Mouse (Mus musculus): ENCODE data around the gene Cyb561d2.

Gene Cyb561d2

DNA sequence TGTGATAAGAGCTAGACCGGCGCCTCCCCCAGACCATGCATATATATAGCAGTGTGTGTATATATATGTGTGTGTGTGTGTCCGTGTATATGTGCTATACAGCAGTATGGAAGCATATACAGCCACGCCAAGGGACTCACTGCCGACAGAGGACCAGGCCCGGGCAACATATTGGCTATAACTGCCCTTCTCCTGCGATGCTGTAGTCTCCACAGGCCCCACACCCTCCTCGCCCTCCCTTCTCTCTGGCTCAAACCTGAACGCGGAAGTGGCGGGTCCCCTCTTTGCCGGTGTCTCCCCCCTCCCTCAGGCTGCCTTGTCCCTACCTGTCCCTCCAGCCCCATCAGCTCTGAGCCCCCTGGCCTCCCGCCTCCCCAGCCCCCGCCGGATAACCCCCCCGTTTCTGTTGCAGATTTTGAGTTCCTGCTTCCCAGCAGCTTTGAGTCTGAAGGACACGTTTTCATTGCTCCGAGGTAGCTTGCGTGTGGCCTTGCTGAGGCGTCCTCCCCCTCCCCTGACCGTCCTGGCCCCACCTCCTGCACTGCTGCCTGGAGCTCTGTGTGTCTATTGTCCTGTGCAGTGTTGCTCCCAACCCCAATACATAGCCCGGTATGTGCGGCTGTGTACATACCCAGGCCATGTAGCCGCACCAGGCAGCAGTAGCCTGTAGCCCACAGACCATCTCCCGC, 20.1 kb downstream of the Cyb561d2 start:
- no peak for DNase-seq (ENCODE audit: low spot score in 2 of 2)

- no peak for DNase-seq (ENCODE audit: low spot score in 2 of 2)
These were observed 20.8 kb downstream of the Cyb561d2 start for GRCm38 (mm10) chr9:107521190-107521589.

DNA sequence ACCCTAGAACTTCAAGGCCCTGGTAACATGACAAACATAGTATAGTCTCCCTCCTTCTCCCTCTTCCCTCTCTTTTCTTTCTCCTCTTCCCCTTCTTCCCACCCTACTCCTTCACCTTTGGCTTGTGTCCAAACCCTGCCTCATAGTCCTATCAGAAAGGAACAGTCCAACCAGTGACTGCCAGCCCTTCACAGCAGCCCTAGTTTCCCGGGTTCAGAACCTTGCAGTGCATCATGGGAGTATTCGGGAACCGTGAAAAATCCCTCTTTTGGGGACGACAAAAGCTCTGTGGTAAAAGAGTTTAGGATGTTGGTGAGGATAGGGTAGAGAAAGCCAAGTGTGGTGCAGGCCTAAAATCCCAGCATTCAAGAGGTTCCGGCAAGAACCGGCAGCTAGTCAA, 21.7 kb downstream of the Cyb561d2 start:
- no peak for DNase-seq (ENCODE audit: low spot score in 2 of 2)

- peak; percentile 89 to 90 for DNase-seq (ENCODE audit: low spot score in 2 of 2)
These were observed 27.6 kb downstream of the Cyb561d2 start for GRCm38 (mm10) chr9:107514303-107514955.

DNA sequence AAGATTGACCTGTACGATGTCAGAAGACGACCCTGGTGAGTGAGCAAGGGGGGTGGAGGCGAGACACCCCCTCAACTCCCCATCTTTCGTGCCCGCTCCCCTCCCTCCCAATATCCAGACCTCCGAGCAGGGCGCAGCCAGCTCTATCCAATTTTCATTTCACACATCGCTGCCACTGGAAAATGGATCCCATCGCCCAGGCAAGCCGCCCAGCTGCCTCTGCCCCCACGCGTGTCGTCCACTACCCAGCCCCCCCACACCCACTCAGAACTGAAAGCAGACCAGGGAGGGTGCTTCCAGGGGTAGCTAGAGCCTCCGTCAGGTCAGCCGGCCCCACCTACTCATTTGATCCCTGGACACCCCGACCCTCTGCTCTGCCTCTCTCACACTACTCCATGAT, 29.7 kb downstream of the Cyb561d2 start:
- no peak for DNase-seq (ENCODE audit: low spot score in 2 of 2)

- DNase-seq (ENCODE audit: low spot score in 2 of 2): no peak
These were observed 30.6 kb downstream of the Cyb561d2 start for GRCm38 (mm10) chr9:107511436-107511835.

- DNase-seq (ENCODE audit: low spot score in 2 of 2): no peak
These were observed 31.5 kb downstream of the Cyb561d2 start for GRCm38 (mm10) chr9:107510384-107511100.

DNA sequence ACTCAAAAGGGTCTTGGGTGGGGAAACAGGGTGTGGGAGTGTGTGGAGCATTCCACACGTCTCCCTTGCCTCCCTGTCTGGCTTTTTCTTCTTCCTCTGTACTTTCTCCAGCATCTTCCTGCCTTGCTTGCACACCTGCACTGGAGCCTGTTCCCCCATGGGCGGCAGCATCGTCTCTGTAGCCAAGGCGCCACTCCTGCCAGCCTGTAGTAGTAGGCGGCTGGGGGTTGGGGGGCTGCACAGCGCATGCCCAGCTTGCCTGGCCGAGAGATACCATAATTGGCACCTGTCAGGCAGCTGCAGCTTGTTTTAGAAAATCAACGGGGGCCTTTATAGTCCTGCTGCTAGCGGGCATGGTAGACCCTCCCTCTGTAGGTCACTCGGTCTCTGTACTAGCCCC, 33.7 kb downstream of the Cyb561d2 start:
- peak; percentile 47 to 62 for DNase-seq (ENCODE audit: low spot score in 2 of 2)

DNA sequence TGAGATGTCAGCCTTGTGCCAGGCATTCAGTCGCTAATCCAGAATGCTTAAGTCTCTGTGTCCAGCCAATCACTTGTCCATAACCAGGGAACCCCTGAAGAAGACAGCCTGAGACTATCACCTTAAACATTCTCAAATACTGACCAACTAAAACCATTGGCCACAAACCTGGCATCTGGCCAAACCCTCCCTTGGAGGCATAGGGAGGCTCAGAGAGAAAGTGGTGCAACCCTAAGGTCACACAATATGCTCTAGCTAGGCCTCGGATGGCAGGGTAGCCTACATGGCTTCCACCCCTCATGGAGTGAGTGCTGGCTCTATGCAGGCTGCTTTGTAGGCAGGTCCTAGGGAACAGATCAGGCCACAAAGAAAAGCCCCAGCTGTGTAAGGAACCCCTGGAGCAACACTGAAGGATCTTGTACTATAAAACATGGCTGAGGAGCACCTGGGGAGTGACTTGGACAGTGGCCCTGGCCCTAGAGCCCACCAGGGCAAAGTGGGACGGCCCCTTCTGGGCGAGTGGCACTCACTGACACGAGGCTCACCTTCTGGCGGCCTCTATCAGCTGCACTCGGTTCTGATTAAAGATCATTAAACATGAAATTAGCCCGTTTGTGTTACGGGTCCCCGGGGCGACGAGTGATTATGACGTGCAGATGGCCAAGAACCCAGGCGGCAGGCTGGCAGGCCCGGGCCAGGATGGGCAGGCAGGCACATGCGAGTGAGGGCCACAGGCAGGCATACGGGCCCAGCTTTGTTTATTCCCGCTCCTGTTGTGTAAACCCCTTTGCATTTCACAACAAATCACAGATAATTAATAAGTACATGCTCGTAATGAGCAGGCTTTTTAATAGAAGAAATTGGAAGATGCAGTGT, 37.1 kb downstream of the Cyb561d2 start:
- no peak for DNase-seq (ENCODE audit: low spot score in 2 of 2)

- DNase-seq (ENCODE audit: low spot score in 2 of 2): no peak
These were observed 39.7 kb downstream of the Cyb561d2 start for GRCm38 (mm10) chr9:107502131-107502846.

DNA sequence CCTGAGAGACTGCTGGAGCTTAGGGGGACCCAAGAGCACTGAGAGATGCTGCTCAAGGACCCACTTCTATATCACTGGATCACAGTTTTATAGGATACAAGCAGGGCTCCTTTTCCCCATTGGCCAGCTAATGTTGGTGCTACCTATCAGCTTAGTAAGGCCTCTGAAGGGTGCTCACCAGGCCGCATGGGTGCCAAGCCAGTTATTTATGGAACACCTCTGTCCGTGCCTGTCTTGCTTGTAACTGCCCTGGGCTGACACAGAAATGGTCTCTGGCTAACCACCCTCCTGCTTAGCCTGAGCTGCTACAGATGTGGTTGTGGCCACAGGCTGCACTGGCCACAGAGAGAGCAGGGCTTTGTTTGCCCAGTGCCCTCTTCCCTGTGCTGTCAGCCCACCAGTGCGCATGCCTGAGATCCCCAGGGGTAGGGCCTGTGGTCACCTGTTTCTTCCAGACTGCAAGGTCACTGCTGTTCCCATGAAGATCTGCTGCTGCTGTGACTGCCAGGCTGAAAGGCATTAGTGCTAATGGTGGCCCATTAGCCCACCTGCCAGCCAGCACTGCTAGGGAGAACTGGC, 41.2 kb downstream of the Cyb561d2 start:
- DNase-seq (ENCODE audit: low spot score in 2 of 2): no peak

GRCm38 (mm10) chr9:107496359-107496758, 45.6 kb downstream of the Cyb561d2 start:
- DNase-seq (ENCODE audit: low spot score in 2 of 2): no peak

DNA sequence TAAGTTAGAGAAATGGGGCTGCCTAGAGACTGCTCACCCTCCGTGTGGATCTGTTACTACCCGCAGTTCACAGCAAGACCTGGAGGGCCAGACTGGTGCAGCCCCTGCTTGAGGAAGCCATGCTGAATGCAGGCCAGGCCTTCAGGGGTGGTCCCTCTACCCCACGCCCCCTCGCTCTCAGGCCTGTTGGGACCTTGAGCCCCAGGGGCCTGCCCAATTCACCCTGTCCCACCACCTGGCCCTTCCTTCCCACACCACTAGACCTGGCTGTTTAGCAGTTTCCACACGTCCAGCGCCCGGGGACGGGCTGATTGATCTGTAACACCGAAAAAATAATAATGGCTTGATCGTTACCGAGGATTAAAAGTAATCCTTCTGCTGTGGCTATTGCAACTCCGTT, 47.8 kb downstream of the Cyb561d2 start:
- no peak for DNase-seq (ENCODE audit: low spot score in 2 of 2)

DNA sequence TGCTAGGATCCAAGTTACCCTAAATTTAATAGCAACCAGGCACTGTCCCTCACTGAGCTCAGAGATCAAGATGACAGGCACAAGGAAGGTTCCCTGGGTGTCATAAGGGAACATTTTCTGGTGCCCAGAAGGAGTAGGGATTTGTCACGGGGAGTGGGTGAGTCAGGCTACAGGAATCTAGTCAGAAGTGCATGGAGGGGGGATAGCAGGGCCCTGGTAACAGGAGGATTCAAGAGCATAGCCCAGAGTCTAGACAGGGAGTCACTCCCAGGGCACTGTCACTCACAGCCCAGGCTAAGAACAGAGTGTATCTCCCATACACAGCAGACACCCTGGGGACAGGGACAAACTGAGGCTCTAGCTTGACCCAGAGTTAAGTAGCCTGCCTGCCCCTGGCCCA, 48.5 kb downstream of the Cyb561d2 start:
- DNase-seq (ENCODE audit: low spot score in 2 of 2): no peak

DNA sequence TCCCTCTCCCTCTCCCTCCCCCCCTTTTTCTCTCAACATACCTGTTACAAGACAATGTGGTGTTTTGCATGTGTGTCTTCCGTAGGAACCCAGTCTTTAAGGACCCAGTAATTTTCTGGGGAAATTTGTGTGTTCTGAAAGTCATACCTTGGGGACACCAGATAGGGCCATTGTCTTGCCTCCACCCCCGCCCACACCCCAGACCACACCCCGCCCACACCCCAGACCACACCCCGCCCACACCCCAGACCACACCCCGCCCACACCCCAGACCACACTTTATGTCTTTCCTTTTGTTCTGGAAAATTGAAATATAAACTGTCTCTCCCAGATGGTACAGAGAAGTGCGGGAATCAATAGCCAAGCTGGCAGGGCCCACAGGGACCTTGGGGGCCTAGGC, 51.4 kb downstream of the Cyb561d2 start:
- DNase-seq (ENCODE audit: low spot score in 2 of 2): no peak

DNA sequence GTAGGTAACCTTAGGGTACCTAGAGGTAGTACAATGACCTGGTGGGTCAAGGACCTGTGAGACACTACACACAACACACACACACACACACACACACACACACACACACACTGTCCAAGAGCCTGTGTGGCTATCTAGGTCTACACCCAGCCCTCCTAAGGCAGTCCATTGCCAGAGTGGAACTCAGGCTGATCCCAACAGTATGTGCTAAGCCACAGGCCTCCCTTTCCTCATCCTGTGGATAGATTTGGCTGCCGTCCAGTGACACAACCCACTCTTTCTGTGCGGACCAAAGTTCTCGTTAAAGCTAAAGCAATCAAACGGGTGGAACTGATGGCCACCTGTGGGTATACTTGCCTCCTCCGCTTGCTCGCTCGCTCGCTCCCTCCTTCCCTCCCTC, 51.8 kb downstream of the Cyb561d2 start:
- no peak for DNase-seq (ENCODE audit: low spot score in 2 of 2)
